In genomic region chr4:82148129-82149064, GRCm38 (mm10) we compare ENCODE assay signal across 14 mouse cellular contexts.
A peak's percentile ranks its signal among the peaks of the same experiment; 100 is the strongest.
DNase-seq lines count a peak whose midpoint lies in the region; ATAC-seq lines count a peak whose summit lies in the region.
"Had no signal": no experiment of that assay in that cellular context is flagged by ENCODE, and none has a peak within 500 bp of the region (broad histone marks: within the 10 kb centered on the region; RNA-seq: fewer than 3 reads in every experiment).

No protein-coding gene starts in this region.

- H3K36me3 ChIP-seq in heart, embryonic 15.5 days = no peaks in the 10 kb centered on the region
- H3K36me3 ChIP-seq in lung, embryonic 16.5 days (ENCODE audit: control insufficient read depth, insufficient read depth, low read length) = no peaks in the 10 kb centered on the region
- H3K36me3 ChIP-seq in embryonic facial prominence, embryonic 11.5 days (replicated peaks; ENCODE audit: control insufficient read depth, insufficient read depth, low read depth, low read length) = no peaks in the 10 kb centered on the region
- H3K36me3 ChIP-seq: embryonic facial prominence, embryonic 15.5 days; liver, embryonic 13.5 days; neural tube, embryonic 13.5 days had no signal

- WGBS in heart, embryonic 15.5 days = 32% methylated on average over 6 of the region's 6 CpGs
- WGBS in lung, embryonic 16.5 days = 44% methylated on average over 6 of the region's 6 CpGs
- 17% methylated on average over 6 of the region's 6 CpGs for WGBS in embryonic facial prominence, embryonic 11.5 days

- H3K9me3 ChIP-seq in heart, embryonic 15.5 days (replicated peaks) = no peaks in the 10 kb centered on the region
- H3K9me3 ChIP-seq in lung, embryonic 16.5 days (ENCODE audit: control insufficient read depth, low read length) = no peaks in the 10 kb centered on the region
- no peaks in the 10 kb centered on the region for H3K9me3 ChIP-seq in embryonic facial prominence, embryonic 11.5 days (replicated peaks; ENCODE audit: control insufficient read depth, low read length)
- H3K9me3 ChIP-seq: embryonic facial prominence, embryonic 15.5 days; liver, embryonic 13.5 days; neural tube, embryonic 13.5 days had no signal

- no peak overlapping the region for H3K4me2 ChIP-seq in heart, embryonic 15.5 days
- H3K4me2 ChIP-seq in lung, embryonic 16.5 days (ENCODE audit: low read depth, low read length) = no peak overlapping the region
- no peak overlapping the region for H3K4me2 ChIP-seq in embryonic facial prominence, embryonic 11.5 days (ENCODE audit: low read depth, low read length)
- H3K4me2 ChIP-seq: embryonic facial prominence, embryonic 15.5 days; liver, embryonic 13.5 days; neural tube, embryonic 13.5 days had no signal

- intact Hi-C loops in heart, postnatal 25 days (cut with DNase I) = no loop called here

- H3K4me3 ChIP-seq in heart, embryonic 15.5 days = no peak overlapping the region
- H3K4me3 ChIP-seq in lung, embryonic 16.5 days (ENCODE audit: low read length) = no peak overlapping the region
- H3K4me3 ChIP-seq in embryonic facial prominence, embryonic 11.5 days (ENCODE audit: low read depth, low read length) = no peak overlapping the region
- H3K4me3 ChIP-seq: embryonic facial prominence, embryonic 15.5 days; liver, embryonic 13.5 days; neural tube, embryonic 13.5 days had no signal

- H3K9ac ChIP-seq in heart, embryonic 15.5 days = no peak overlapping the region
- H3K9ac ChIP-seq in lung, embryonic 16.5 days (ENCODE audit: low read length) = no peak overlapping the region
- no peak overlapping the region for H3K9ac ChIP-seq in embryonic facial prominence, embryonic 11.5 days (replicated peaks; ENCODE audit: low read length)
- H3K9ac ChIP-seq: embryonic facial prominence, embryonic 15.5 days; liver, embryonic 13.5 days; neural tube, embryonic 13.5 days had no signal

- H3K27ac ChIP-seq in heart, embryonic 15.5 days = peak overlapping the region; percentile 58
- no peak overlapping the region for H3K27ac ChIP-seq in lung, embryonic 16.5 days (ENCODE audit: low read length)
- no peak overlapping the region for H3K27ac ChIP-seq in embryonic facial prominence, embryonic 11.5 days (replicated peaks; ENCODE audit: low read depth, low read length)
- H3K27ac ChIP-seq: embryonic facial prominence, embryonic 15.5 days; liver, embryonic 13.5 days; neural tube, embryonic 13.5 days had no signal

- DNase-seq in heart, postnatal 25 days (ENCODE audit: low spot score) = no peak
- no peak for DNase-seq in lung, postnatal 14 days
- DNase-seq in embryonic facial prominence, embryonic 11.5 days (ENCODE audit: low spot score) = peak; percentile 41
- peak; percentile 3 for DNase-seq in yolk sac, embryonic 10.5 days (ENCODE audit: low spot score)
- no peak for DNase-seq in cerebellum, postnatal 25 days
- DNase-seq: cerebellum, adult 2 months; liver, embryonic 13.5 days; thymus, adult 18-20 months had no signal

- peaks cover 10% of the 10 kb centered on the region for H3K4me1 ChIP-seq in heart, embryonic 15.5 days (replicated peaks)
- no peaks in the 10 kb centered on the region for H3K4me1 ChIP-seq in lung, embryonic 16.5 days (replicated peaks; ENCODE audit: control insufficient read depth, insufficient read depth, low read length)
- peaks cover 3% of the 10 kb centered on the region; the same call in 1 of the 2 replicates for H3K4me1 ChIP-seq in embryonic facial prominence, embryonic 11.5 days (ENCODE audit: control insufficient read depth, insufficient read depth, low read length)
- H3K4me1 ChIP-seq: liver, embryonic 13.5 days; neural tube, embryonic 13.5 days had no signal

- no peaks in the 10 kb centered on the region for H3K27me3 ChIP-seq in heart, embryonic 15.5 days
- H3K27me3 ChIP-seq in lung, embryonic 16.5 days (ENCODE audit: control insufficient read depth, insufficient read depth, low read depth, low read length) = no peaks in the 10 kb centered on the region
- no peaks in the 10 kb centered on the region for H3K27me3 ChIP-seq in embryonic facial prominence, embryonic 11.5 days (ENCODE audit: control insufficient read depth, insufficient read depth, low read length)
- H3K27me3 ChIP-seq: embryonic facial prominence, embryonic 15.5 days; liver, embryonic 13.5 days; neural tube, embryonic 13.5 days had no signal

- no peak for ATAC-seq in heart, embryonic 15.5 days (replicated peaks; ENCODE audit: insufficient number of reproducible peaks, insufficient read depth, low FRiP score, low read depth)
- ATAC-seq in lung, embryonic 16.5 days (ENCODE audit: low read depth) = peak; percentile 52; the same call in 1 of the 2 replicates
- no peak for ATAC-seq in embryonic facial prominence, embryonic 11.5 days (replicated peaks; ENCODE audit: insufficient number of reproducible peaks, low FRiP score, low TSS enrichment, low read depth)
- ATAC-seq: forebrain, embryonic 14.5 days; intestine, postnatal 0 days had no signal

Comparison
In these comparisons a context has a peak if more than half of its experiments do, and no peak if none do; other contexts are left out.
1. DNase-seq: peak in embryonic facial prominence, embryonic 11.5 days (single experiment) and yolk sac, embryonic 10.5 days (single experiment); none in heart, postnatal 25 days (single experiment), lung, postnatal 14 days (single experiment) and cerebellum, postnatal 25 days (0 of 2).